Mouse (Mus musculus): Measurements from ENCODE around the gene Gm21985. TPM values are rescaled to one million over a fixed set of nuclear protein-coding genes. Genes with fewer than 3 reads are reported as not detected.
"Not testable (repeated sequence)": the region's sequence is repeated elsewhere in the genome, so short reads cannot be mapped to it uniquely, and the experiment has no call there.

Gm21985 gene
- polyA plus RNA-seq, 3 experiments from 2014 or later = not detected

DNA sequence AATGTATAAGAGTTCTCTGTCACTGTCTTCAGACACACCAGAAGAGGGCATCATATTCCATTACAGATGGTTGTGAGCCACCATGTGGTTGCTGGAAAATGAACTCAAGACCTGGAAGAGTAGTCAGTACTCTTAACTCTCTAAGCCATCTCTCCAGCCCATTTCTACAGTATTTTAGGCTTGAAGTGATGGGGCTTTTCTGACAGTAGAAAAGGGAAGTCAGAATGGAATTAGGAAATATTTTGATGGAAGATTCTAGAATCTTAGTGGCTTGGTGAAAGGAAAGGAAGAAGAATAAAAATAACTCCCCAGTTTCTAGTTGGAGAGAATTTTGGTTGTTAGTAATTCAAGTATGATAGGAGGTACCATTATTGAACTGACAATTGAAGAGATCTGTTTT is 127.8 kb downstream of the Gm21985 start:
- ATAC-seq = no peak

- no peak for ATAC-seq
Observed at GRCm38 (mm10) chr2:112396649-112397048, 130.5 kb downstream of the Gm21985 start.

- ATAC-seq = no peak
Observed at GRCm38 (mm10) chr2:112407030-112407429, 140.9 kb downstream of the Gm21985 start.

- ATAC-seq = no peak
Observed at GRCm38 (mm10) chr2:112425308-112425707, 159.2 kb downstream of the Gm21985 start.

DNA sequence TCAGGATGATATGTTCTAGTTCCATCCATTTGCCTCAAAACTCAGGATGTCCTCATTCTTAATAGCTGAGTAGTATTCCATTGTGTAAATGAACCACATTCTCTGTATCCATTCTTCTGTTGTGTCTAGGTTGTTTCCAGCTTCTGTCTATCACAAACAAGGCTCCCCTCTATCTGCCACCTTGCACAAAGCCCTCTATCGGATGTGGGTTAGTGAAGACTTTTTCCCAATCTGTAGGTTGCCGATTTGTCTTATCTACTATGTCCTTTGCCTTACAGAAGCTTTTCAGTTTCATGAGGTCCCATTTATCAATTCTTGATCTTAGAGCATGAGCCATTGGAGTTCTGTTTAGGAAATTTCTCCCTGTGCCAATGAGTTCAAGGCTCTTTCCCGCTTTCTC is 162.4 kb downstream of the Gm21985 start:
- not testable (repeated sequence) for ATAC-seq

DNA sequence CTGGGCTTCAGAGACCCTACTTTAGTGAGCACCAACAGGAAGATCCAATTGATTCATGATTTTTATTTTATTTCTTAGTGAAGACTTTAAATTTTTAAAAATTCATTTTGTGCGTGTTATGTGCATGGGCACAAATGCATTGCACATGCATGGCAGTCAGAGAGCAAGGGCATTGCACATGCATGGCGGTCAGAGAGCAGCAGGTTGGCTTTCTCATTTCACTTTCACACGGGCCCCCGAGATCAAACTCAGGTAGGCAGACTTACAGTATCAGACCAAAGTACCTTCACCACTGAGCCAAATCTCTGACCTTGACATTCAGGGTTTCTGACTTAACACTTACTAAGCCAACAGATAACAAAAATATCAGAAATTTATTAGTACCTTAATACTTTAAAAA is 163.6 kb downstream of the Gm21985 start:
- no peak for ATAC-seq

DNA sequence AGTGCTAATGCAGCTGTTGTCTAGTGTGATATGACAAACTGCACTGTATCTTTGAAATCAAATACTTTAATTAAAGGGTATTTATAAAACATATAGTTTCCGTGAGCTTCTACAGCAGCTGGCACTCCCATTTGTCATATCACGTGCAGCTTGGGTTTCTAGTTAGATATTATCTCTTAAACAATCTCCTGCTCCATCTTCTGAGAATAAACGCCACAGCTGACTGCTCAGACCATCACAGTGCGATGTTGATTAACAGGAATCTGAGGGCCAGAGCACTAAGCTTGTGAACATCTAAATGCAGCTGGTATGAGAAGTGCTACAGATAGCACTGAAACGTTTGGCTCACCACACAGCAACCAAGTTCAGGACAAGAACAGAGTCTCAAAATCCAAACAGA is 164.3 kb downstream of the Gm21985 start:
- no peak for ATAC-seq

DNA sequence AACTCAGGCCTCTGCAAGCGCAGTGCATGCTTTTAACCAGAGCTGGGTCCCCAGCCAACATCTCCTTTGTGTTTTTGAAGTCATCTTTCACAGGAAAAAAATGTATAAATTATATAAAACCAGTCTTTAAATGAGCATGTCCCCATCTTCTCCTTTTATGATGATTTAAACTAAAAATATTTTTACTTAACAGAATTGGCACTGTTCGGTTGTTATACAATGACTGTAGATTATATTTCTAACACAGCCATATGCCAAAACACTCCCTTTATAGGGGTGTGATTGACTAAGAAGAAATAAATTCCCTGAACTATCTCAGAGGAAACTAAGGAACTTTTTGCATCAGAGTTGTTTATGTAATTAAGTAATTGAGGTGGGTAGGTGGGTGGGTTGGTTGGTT is 166.4 kb downstream of the Gm21985 start:
- ATAC-seq = no peak

- ATAC-seq = no peak
Observed at GRCm38 (mm10) chr2:112433359-112433758, 167.2 kb downstream of the Gm21985 start.

DNA sequence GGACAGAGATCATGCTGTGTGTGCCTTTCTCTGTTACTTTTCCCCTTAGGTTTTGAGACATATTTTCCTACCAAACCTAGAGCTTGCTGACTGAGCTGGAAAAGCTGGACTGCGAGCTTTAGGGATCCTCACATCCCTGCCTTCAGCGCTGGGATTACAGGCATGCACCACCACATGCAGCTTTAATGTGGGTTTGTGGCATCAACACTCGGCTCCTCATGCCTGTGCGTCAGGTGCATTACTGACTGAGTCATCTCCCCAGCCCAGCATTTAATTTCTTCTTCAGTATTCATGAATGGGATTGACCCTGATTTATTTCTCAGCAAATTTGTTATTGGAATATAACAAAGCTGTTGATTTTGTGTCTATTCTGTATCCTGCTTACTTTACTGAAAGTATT is 170.2 kb downstream of the Gm21985 start:
- ATAC-seq = no peak

GRCm38 (mm10) chr2:112437589-112437988 is 171.5 kb downstream of the Gm21985 start:
- ATAC-seq = no peak

GRCm38 (mm10) chr2:112443491-112443890 is 177.4 kb downstream of the Gm21985 start:
- no peak for ATAC-seq

GRCm38 (mm10) chr2:112445511-112445910 is 179.4 kb downstream of the Gm21985 start:
- no peak for ATAC-seq

GRCm38 (mm10) chr2:112448046-112448445 is 181.9 kb downstream of the Gm21985 start:
- not testable (repeated sequence) for ATAC-seq

GRCm38 (mm10) chr2:112448510-112449059 is 182.5 kb downstream of the Gm21985 start:
- no peak for ATAC-seq

- peak; percentile 64 for ATAC-seq
Observed at GRCm38 (mm10) chr2:112449597-112450296, 183.6 kb downstream of the Gm21985 start.

GRCm38 (mm10) chr2:112452513-112452912 is 186.4 kb downstream of the Gm21985 start:
- not testable (repeated sequence) for ATAC-seq

- no peak for ATAC-seq
Observed at GRCm38 (mm10) chr2:112454125-112454861, 188.2 kb downstream of the Gm21985 start.

DNA sequence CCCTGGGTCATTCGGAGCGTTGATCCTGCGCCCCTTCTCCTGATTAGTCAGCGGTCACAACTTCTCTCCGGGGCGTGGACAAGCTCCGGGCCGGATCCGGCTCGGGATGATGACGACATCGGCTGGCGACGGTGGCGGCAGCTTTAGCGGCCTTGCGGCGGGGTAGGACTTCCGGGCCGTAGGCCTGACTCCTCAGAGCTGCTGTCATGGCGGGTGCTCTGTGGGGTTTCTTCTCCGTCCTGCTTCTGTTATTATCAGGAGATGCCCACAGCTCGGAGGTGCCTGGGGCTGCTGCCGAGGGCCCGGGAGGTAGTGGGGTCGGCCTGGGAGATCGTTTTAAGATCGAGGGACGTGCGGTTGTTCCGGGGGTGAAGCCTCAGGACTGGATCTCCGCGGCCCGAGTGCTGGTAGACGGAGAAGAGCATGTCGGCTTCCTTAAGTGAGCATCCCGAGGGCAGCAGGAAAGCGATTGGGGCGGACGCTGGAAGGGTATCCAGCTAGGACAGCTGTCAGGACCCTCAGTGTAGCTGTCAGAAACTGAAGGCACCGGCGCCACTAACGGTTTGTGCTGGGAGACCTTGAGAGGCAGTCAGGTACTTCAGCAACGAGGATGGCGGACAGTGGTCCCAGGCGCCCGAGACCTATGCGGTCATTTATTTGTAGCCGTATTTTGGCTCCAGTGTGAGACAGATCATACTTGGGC is 188.9 kb downstream of the Gm21985 start, which contains the start of gene Emc7:
Gene Emc7, plus strand, starts transcription at position 136 of the 703 bp plus-strand sequence.
- peak; percentile 96 for ATAC-seq
